Mouse (Mus musculus) central nervous system, embryonic 18 days (tissue): Measurements from ENCODE around the gene Slc35g3. TPM values are rescaled to one million over a fixed set of nuclear protein-coding genes. Genes with fewer than 3 reads are reported as not detected.

Experiments
- polyA plus RNA-seq: library from polyadenylated mRNA; depleted of rRNA; stranded (reverse); fragments of >200 nt; gene quantifications from 2 replicates; pipeline ENCODE4 v1.2.3, GENCODE M21; 2012; rRNA removed

Slc35g3 gene
- 0.12 and 0.20 TPM in 2 replicates for polyA plus RNA-seq

GRCm38 (mm10) chr11:69761868-69762267, at the start of gene Slc35g3:
TSS of gene Slc35g3 (minus strand) at chr11:69761968.

DNA sequence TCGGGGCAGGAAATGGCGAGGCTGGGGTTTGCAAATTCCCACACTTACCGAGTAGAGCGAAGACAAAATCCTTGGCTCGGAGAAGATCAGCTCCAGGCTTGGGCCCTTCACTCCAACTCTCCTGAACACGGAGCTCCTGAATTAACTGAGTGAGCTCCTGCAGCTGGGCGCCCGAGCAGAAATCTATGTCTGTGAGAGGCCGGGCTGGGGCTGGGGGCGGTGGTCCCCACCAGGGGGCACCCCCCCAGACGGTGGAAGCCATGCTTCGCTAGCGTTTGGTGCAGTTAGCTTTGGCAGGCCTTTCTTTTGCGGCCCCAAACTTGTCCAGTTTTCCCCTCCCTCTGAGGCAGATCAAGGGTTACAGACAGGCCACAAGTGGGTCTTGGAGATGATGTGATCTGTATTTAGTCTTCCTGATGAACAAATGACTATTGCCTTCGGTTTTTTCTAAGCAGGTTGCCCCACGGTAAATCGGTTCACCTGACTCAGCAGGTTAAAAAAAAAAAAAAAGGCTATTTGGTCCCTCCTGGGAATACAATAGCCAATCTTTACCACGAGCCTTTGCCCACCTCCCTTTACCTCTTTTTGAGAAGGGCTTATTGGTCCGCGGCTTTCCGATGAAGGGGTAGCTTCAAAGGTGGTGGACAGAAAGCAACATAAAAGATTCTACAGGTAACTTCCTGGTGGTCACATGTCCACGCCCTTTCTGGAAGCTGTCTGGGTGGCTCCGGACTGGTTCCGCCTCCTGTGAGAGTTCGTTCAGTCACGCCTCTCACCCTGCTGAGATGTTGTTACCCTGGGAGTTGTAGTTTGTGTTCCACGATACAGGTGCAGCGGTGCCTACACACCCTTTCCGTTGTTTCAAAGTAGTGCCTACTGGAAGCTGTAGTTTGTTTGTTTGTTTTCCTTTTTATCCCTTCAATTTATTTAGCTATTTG, 43.5 kb upstream of the Slc35g3 start, which contains the start of gene Tmem102:
Tmem102 (minus strand) TSS at position 653 of the 938 bp plus-strand sequence.

GRCm38 (mm10) chr11:69801379-69801977, 39.7 kb upstream of the Slc35g3 start, which contains the start of gene Fgf11:
TSS of gene Fgf11 (minus strand) at chr11:69801857.

DNA sequence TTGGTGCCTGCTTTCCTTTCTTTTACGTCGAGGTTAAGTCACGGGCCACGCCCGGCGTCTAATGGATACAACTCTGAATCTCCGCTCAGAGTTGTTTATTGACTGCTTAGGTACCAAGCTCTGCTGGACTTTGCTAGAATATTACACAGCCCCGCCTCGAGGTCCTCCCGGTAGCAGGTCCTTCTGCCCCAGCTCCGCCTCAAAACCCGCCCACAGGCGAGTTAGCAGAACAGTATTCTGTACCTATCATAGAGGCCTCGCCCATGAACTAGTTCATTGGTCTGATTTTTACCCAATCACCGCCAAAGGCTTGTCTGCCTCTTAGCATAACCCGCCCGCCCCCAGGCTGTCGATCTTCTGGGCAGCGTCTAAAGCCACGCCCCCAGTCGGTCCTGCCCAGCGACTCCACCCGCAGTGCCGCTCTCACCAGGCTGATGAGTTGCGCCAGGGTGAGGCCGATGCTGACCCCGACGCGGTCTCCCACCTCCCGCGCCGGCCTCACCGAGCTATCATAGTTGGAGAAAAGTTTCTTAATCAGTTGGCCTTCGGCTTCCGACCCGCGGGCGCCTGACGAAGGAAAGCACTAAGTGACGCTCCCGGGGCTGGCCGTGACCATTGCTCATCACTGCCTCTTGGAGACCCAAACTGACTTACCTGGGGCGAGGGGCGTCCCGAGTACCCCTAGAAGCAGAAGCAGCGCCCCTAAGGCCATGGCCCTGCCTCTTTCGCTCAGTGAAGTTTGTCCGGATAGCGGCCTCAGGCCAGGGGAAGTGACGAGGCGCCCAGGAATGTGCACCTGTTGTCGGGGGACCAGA, 33.6 kb upstream of the Slc35g3 start, which contains the start of gene Chrnb1:
Chrnb1 (minus strand) TSS at position 776 of the 815 bp plus-strand sequence.

DNA sequence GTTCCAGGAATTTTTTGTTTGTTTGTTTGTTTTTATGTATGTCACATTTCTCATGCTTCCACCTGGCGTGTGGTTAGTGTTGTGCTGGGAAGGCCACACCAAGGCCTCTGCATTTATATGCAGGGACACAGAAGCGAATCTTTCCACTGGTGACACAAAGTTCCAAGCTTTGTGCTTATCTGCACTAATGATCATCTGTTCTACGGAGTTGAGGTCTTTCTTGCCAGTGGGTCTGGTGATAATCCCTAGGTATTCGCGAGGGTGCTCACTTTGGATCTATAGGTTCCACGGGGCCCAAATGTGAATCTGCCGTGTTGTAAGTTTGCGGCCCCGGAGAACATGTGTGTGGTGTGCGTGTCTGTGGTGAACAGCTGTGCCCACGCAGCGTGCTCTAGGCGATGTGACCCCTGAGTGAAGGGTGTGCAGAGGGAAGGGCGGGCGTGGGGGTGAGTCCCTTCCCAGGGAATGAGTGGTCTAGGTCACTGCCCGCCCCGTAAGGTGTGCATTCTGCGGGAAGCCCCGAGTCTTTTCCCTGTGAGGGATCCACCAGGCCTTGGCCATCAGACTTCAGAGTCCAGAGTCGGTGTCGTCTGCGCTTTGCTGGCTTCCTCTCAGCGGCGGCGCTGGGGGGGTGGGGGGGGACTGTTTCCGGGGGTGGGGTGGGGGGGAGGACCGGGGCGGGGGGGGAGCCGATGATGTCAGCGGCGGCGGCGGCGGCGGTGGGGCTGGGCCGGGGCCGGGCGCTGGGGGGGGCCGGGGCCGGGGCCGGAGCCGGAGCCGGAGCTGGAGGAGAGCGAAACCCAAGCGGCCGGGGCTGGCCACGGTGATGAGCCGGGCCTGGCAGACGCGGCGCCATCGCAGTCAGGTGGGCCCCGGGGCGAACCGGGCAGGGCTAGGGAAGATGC, 3.7 kb upstream of the Slc35g3 start, which contains the start of gene Zbtb4:
Zbtb4 (plus strand) TSS at position 692 of the 905 bp plus-strand sequence.

GRCm38 (mm10) chr11:69758478-69758970, 3.2 kb downstream of the Slc35g3 start, which contains the start of gene Polr2a:
TSS of gene Polr2a (minus strand) at chr11:69758637.

Other genes starting within 250 kb of the Slc35g3 start
- 9.3 and 9.5 TPM in 2 replicates for gene Dnah2, start 212.9 kb downstream of the Slc35g3 start, polyA plus RNA-seq
- gene Efnb3, start 201.8 kb downstream of the Slc35g3 start, polyA plus RNA-seq: 209 and 212 TPM in 2 replicates
- gene Wrap53, start 181.7 kb downstream of the Slc35g3 start, polyA plus RNA-seq: 15.4 and 16.4 TPM in 2 replicates
- 63.0 and 69.2 TPM in 2 replicates for gene Trp53, start 181.6 kb downstream of the Slc35g3 start, polyA plus RNA-seq
- 95.2 and 95.8 TPM in 2 replicates for gene Atp1b2, start 156.0 kb downstream of the Slc35g3 start, polyA plus RNA-seq
- gene Shbg, start 144.1 kb downstream of the Slc35g3 start, polyA plus RNA-seq: not detected in 2 replicates
- gene Sat2, start 139.9 kb downstream of the Slc35g3 start, polyA plus RNA-seq: 16.5 and 16.9 TPM in 2 replicates
- gene Fxr2, start 129.0 kb downstream of the Slc35g3 start, polyA plus RNA-seq: 121 and 125 TPM in 2 replicates
- 0.13 TPM in 1 of 2 replicates, not detected in the other for gene Sox15, start 106.7 kb downstream of the Slc35g3 start, polyA plus RNA-seq
- gene Mpdu1, start 99.3 kb downstream of the Slc35g3 start, polyA plus RNA-seq: 125 and 127 TPM in 2 replicates
- gene Cd68, start 95.8 kb downstream of the Slc35g3 start, polyA plus RNA-seq: 6.1 and 7.5 TPM in 2 replicates
- gene Eif4a1, start 89.5 kb downstream of the Slc35g3 start, polyA plus RNA-seq: 887 and 907 TPM in 2 replicates
- 155 and 168 TPM in 2 replicates for gene Senp3, start 79.9 kb downstream of the Slc35g3 start, polyA plus RNA-seq
- 0.79 and 1.1 TPM in 2 replicates for gene Tnfsf13, start 76.2 kb downstream of the Slc35g3 start, polyA plus RNA-seq
- 7.0 and 7.1 TPM in 2 replicates for gene Tnfsf12, start 66.1 kb downstream of the Slc35g3 start, polyA plus RNA-seq
- gene Tnfsfm13, start 65.9 kb downstream of the Slc35g3 start, polyA plus RNA-seq: 1.2 and 1.5 TPM in 2 replicates
- 20.4 and 20.9 TPM in 2 replicates for gene Polr2a, start 3.3 kb downstream of the Slc35g3 start, polyA plus RNA-seq
- gene Zbtb4, start 3.9 kb upstream of the Slc35g3 start, polyA plus RNA-seq: 15.8 and 16.1 TPM in 2 replicates
- gene Chrnb1, start 34.0 kb upstream of the Slc35g3 start, polyA plus RNA-seq: 1.6 and 5.2 TPM in 2 replicates
- gene Fgf11, start 39.9 kb upstream of the Slc35g3 start, polyA plus RNA-seq: 23.7 and 27.4 TPM in 2 replicates
- gene Tmem102, start 43.7 kb upstream of the Slc35g3 start, polyA plus RNA-seq: 0.13 and 0.25 TPM in 2 replicates
- not detected in 2 replicates for gene Gm39566, start 53.3 kb upstream of the Slc35g3 start, polyA plus RNA-seq
- not detected in 2 replicates for gene Spem2, start 56.5 kb upstream of the Slc35g3 start, polyA plus RNA-seq
- gene Spem1, start 60.2 kb upstream of the Slc35g3 start, polyA plus RNA-seq: 1.3 and 1.5 TPM in 2 replicates
- 90.2 and 112 TPM in 2 replicates for gene Nlgn2, start 75.8 kb upstream of the Slc35g3 start, polyA plus RNA-seq
- gene Tmem256, start 76.5 kb upstream of the Slc35g3 start, polyA plus RNA-seq: 232 and 256 TPM in 2 replicates
- gene Plscr3, start 84.4 kb upstream of the Slc35g3 start, polyA plus RNA-seq: 73.6 and 80.2 TPM in 2 replicates
- gene Tnk1, start 96.8 kb upstream of the Slc35g3 start, polyA plus RNA-seq: 0.04 and 0.18 TPM in 2 replicates
- not detected in 2 replicates for gene Tmem95, start 116.0 kb upstream of the Slc35g3 start, polyA plus RNA-seq
- gene Kctd11, start 119.4 kb upstream of the Slc35g3 start, polyA plus RNA-seq: 1.2 TPM in 2 replicates
- gene Acap1, start 133.6 kb upstream of the Slc35g3 start, polyA plus RNA-seq: 0.61 and 0.68 TPM in 2 replicates
- 5.3 and 5.6 TPM in 2 replicates for gene 2810408A11Rik, start 139.0 kb upstream of the Slc35g3 start, polyA plus RNA-seq
- gene Neurl4, start 139.1 kb upstream of the Slc35g3 start, polyA plus RNA-seq: 111 and 113 TPM in 2 replicates
- gene Gps2, start 151.9 kb upstream of the Slc35g3 start, polyA plus RNA-seq: 60.8 and 63.8 TPM in 2 replicates
- gene Eif5a, start 160.0 kb upstream of the Slc35g3 start, polyA plus RNA-seq: 777 and 816 TPM in 2 replicates
- gene Ybx2, start 173.8 kb upstream of the Slc35g3 start, polyA plus RNA-seq: 48.3 and 53.7 TPM in 2 replicates
- 3.7 and 4.9 TPM in 2 replicates for gene Slc2a4, start 186.2 kb upstream of the Slc35g3 start, polyA plus RNA-seq
- 0.21 and 2.5 TPM in 2 replicates for gene Cldn7, start 202.8 kb upstream of the Slc35g3 start, polyA plus RNA-seq
- gene Ctdnep1, start 219.2 kb upstream of the Slc35g3 start, polyA plus RNA-seq: 93.3 and 102 TPM in 2 replicates
- gene Elp5, start 220.5 kb upstream of the Slc35g3 start, polyA plus RNA-seq: 151 and 159 TPM in 2 replicates
- 412 and 425 TPM in 2 replicates for gene Gabarap, start 229.2 kb upstream of the Slc35g3 start, polyA plus RNA-seq
- gene Phf23, start 233.8 kb upstream of the Slc35g3 start, polyA plus RNA-seq: 41.8 and 47.6 TPM in 2 replicates
- gene Dvl2, start 238.6 kb upstream of the Slc35g3 start, polyA plus RNA-seq: 26.9 and 34.5 TPM in 2 replicates